Mouse (Mus musculus): ENCODE measurements around the gene Lhx2. TPM values are rescaled to one million over a fixed set of nuclear protein-coding genes. Genes with fewer than 3 reads are reported as not detected.

Gene Lhx2
- 1.6 TPM for polyA plus RNA-seq (2014; fragmentation: Illumina TruSeq; extraction: RNeasy Lipid Tissue Mini Kit (QIAGEN cat#74804); ENCODE audit: low read depth, low replicate concordance)

GRCm38 (mm10) chr2:38338990-38339909 is at the start of gene Lhx2:
Lhx2 (plus strand) TSS chr2:38339281.

Other genes starting within 250 kb of the Lhx2 start
- gene Dennd1a, start 51.9 kb upstream of the Lhx2 start, polyA plus RNA-seq (2014; fragmentation: Illumina TruSeq; extraction: RNeasy Lipid Tissue Mini Kit (QIAGEN cat#74804); ENCODE audit: low read depth, low replicate concordance), result 8.9 TPM
- 22.0 TPM for gene Nek6, start 172.4 kb downstream of the Lhx2 start, polyA plus RNA-seq (2014; fragmentation: Illumina TruSeq; extraction: RNeasy Lipid Tissue Mini Kit (QIAGEN cat#74804); ENCODE audit: low read depth, low replicate concordance)

All from liver, adult 10 weeks (tissue).